Mouse (Mus musculus) right cerebral cortex, postnatal 10 days (tissue): ENCODE data around the gene Odf4.
"Not testable (repeated sequence)": the region's sequence is repeated elsewhere in the genome, so short reads cannot be mapped to it uniquely, and the experiment has no call there.

Experiments
- DNase-seq, 2 experiments: peaks; one replicate each; pipeline ENCODE4 v3.0.0; 2021; ENCODE audit warnings: low spot score in 2 of 2

Gene Odf4

DNA sequence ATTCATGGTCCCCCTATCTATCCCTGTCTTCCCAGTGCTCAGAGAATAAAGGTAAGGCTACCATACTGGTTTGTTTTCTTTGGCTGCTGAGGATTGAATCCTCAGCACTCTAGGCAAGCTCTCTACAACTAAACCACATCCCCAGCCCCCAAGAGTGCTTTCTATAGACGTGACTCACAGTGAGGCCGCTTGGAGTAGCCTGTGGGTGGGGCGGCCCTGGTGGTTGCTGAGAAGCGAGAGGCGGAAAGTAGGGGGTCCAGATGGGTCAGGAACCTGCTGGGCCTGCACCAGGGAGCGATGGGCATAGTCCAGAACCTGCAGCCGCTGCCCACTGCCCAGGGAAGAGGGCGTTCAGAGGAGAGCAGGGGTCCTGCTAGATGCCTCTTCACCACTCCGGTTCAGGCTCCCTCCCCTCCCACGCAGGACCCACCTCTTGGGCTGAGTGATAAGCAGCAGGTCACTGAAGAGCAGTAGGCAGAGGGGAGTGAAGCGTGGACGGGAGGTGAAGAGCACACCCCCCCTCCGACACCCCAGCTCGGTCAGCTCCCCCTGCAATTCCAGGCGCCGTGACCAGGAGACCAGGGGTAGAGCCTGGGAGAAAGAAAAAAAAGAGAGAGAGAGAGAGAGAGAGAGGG lies 20.0 kb upstream of the Odf4 start:
- peak; percentile 58 to 64 for DNase-seq

DNA sequence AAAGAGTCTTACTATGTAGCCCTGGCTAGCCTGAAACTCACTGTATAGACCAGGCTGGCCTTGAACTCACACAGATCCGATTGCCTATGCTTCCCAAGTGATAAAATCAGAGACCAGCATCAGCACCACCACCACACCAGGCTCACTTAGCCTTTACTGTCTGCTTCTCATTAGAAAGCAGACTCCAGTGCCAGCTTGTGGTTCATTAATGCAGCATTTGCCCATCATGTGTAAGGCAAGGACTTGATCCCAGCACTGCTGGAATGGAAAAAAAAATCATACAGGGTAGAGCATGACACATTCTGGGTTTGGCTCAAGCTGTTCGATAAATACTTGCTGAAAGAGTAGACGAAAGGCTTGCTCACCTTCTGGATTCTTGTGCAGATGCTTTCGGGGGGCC lies 19.1 kb upstream of the Odf4 start:
- no peak for DNase-seq

DNA sequence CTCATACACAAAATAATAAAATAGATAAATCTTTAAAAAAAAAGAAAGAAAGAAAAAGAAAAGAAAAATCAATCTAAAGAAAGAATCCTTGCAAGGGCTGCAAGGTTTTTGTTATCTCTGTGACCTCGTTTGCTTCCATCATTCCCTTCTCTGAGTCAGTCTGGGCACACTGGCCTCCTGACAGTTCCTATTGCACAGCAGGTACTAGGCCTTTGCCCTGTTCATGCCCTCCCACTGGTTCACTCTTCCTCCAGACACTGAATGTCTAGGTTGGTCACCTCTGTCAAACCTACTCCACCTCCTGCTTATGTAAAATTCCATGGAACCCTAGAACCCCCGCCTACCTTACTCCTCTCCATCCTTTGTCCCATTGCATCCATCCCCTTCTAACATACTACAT lies 18.4 kb upstream of the Odf4 start:
- no peak for DNase-seq

DNA sequence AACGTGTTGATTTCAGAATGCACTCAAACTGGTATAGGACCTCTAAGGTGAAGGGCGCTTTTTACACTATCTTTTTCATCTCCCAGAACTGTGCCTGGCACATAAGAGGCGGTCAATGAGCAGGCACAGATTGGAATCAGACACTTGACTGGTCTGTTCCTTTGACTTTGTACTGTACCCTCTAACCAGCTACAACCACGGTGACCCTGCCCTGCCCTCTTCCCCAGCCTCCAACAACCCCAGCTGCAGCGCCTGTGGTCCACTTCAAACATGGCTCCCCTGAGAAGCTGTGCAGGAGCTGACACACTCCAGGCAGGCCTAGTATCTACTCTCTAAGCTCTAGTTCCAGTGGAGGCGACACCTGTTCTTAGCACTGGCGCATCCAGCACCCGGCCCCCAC lies 15.8 kb upstream of the Odf4 start:
- no peak for DNase-seq

DNA sequence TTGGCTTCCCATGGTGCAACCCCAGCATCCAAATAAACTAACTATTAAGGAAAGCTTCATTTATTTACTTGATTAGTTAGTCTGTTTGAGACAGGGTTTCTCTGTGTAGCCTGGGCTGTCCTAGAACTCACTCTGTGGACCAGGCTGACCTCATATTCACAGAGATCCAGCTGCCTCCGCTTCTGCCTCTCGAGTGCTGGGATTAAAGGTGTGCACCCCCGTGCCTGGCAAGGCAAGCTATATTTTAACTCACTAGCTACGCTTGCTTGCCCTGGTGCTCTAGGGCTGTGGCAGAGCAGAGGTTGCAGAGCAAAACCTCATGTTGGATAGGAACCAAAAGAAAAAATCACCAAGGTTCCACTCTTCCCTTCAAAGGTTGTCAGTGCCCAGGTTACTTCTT lies 13.6 kb upstream of the Odf4 start:
- no peak for DNase-seq

DNA sequence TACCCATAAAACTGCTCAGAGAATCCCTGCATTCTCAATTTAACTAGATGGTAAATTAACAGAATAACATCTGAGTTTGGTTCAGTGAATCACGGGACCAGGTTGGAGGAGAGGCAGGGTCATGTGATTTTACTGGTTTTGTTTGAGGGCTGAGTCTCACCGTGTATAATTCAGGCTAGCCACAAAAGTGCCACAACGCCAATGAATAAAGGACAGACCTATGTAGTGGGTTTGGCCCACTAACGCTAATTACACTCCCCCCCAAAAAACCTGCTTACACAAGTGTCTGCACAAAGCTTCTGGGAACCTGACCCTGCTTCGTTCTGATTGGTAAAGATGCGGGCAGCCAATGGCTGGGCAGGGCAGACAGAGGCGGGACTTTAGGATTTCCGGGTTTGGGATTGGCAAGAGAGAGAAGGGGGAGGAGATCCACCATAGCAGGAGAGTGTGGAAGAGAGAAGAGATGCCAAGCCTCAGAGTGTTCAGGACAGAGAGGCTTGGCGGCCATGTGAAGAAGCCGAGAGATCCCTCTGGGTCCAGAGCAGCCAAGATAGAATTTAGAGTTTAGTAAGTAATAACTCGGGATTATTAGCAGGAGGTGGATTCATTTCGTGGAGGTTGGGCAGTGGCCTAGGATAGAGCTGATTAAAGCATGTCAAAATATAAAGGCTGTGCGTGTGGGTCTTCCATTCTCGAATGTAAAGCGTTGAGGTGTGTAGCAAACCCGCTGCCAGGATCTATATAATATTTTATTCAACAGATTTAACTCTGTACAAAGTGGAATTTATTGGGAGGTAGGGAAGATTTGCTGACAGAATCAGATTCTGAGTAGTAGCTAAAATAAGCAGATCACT lies 12.8 kb upstream of the Odf4 start:
- DNase-seq = peak; percentile 92 to 96

DNA sequence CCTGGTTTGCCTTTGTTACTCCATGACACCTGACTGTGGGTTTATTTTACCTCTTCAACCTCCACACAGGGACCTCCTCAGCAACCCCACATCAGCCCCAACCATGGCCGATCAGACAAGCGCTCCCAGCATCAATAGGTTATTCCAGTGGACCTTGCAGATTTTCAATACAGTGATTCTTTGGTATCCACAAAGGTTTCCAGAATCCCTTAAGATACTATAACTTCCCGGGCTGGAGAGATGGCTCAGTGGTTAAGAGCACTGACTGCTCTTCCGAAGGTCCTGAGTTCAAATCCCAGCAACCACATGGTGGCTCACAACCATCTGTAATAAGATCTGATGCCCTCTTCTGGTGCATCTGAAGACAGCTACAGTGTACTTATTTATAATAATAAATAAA lies 10.1 kb upstream of the Odf4 start:
- DNase-seq = not testable (repeated sequence)

DNA sequence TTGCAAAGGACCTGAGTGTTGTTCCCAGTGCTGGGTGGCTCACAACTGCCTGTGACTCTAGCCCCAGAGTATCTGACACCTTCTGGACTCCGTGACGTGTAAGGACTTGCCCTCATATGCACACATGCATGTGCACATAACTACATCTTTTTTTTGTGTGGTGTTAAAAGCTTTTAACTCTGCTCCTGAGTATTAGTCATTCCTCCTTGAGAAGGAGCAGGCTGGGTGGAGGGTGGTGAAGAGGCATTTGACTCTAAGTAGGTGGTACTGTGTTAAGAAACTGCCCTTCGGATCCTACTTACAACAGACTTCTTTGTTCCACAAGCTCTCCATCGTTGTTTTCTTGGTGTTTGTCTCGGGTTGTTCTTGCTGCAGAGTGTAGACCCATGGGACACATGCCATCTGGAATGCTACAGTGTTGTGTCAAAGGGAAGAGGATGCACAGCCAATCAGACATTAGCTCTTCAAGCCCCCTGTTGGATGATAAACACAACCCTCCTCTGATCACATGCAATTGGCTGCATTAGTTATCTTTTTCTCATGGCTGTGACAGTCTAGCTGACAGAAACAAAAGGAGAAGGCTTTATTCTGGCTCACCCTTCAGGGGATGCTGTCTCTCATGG lies 7.1 kb upstream of the Odf4 start:
- DNase-seq = no peak

DNA sequence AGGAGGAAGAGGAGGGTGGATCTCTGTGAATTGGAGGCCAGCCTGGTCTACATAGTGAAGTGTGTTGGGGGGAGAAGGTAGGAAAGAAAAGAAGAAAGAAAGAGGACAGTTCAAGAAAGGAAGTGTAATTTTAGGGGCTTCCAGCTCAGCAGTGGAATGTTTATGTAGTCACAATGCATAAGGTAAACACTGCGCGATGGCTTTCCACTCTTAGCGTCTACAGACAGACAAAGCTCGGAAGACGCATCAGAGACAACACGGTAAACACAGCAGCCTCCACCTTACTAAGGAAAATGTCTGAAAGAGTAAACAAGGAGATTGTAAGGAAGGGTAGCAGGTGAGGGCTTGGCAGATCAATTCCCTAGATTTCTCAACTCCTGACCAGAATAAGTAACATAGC lies 3.1 kb upstream of the Odf4 start:
- no peak for DNase-seq

DNA sequence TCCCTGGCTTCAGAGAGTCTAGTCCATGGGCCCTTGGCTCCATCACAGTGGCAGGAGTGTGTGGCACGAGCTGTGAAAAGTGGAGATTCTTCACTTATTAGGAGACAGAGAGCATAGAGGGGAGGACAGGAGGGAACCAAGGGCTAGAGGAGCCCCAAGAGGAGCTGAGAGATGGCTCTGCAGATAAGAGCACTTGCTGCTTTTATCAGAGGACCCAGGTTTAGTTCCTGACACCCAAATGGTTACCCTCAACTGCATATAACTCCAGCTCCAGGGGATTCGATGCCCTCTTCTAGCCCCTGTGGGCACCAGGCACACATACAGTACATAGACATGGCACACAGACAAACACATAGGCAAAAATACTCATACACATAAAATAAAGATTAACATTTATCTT lies 2.1 kb downstream of the Odf4 start:
- DNase-seq = no peak

DNA sequence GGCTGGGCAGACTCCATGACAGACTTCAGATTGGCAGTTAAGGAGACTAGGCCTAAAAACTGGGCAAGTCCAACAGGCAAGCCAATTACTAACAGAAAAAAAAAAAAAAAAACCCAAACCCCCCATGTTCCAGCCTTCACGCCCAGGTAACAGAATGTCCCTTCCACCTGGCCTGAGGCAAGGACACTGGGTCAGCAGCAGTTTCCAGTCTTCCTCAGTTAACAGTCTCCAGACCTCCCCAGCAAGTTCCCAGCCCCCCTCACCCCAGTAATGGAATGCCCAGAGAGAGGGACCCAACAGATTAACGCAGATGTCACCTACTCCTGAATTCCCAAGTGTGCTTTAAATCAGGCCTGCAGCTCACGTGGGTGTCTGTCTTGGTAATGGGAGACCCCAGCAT lies 3.7 kb downstream of the Odf4 start:
- no peak for DNase-seq

DNA sequence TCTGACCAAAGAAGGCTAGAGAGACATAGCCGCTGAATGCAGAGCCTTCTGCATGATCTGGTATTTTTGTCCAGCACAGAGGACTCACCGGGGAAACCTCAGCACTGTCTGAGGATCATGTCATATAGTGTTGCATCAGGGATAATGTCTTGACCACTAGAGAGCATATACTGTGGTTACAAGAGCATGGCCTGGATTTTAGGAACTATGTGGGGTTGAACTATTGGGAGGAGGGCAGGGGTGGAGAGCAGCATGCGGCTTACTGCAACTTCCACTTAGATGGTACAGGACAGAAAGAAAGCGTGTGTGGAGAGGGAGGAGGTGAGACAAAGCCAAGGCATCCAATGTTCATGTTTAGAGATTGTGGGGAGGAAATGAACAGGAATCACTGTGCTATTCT lies 12.3 kb downstream of the Odf4 start:
- DNase-seq = no peak

DNA sequence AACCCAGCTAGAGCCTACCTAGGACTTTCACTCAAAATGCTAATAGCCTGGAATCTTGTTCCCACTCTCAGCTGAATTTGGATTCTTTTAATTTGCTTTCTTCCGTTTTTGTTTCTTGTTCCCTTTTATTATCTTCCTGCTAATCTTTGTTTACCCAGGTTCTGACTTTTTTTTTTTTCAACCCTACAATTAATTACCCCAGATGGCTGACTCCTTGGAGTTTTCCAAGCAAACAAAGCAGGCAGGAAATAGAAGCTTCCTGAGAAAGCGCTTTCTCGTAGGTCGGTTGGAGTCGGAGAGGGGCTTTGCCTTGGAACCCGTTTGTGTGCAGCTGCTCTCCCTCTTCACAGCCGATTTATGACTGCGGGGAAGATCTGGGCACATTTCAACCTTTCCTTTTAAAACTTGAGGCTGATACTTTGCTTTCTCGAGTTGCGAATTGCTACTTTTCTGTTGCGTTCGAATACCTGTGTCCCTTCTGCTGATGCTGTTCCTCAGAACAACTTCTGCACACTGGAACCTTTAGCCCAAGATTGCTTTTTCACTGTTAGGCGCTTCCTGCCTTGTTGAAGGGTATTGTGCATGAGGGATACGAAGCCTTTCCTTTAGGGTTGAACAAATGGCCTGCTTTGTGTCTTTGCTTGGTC lies 15.2 kb downstream of the Odf4 start:
- no peak for DNase-seq

DNA sequence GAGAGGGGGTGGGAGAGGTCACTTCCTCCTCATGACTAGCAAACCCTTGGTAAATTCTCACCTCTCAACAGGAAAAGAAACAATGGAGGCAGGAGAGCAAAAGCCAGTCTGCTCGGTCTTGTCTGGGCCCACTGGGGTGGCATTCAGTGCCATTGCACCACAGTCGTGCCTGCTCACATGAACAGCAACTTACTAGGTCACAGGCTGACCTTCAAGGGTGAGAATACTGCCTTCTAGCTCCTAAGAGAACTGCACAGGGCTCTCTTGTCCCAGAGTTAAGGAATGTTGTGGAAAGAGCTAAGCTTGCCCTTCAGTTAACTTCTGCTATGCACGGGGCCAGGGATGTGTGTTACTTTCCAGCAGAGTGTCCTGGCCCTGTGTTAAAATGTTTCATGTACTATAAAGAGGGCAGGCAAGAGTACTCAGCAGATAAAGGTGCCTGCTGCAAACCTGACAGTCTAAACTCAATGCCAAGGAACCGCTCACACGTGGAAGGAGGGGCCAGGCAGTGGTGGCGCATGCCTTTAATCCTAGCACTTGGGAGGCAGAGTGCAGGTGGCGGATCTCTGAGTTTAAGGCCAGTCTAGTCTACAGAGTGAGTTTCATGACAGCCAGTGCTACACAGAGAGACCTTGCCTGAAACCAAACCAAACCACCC lies 17.9 kb downstream of the Odf4 start:
- DNase-seq = no peak

DNA sequence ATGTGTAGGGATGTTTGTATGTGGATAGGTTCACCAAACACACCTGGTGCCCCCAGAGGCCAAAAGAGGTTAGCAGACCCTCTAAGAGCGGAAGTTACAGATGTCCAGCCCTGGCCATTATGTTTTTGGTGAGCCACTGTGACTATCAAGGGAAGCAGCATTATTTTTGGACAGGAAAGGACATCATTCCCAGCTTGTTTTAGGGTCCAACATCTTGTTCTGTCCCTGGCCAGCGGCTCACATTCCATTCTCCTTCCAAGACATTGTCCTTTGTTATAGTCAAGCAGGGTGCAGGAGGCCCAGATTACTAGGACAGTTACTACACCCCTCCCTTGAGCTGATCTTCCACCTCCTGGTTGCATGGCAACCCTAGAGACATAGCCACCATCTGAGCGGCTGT lies 19.6 kb downstream of the Odf4 start:
- no peak for DNase-seq

DNA sequence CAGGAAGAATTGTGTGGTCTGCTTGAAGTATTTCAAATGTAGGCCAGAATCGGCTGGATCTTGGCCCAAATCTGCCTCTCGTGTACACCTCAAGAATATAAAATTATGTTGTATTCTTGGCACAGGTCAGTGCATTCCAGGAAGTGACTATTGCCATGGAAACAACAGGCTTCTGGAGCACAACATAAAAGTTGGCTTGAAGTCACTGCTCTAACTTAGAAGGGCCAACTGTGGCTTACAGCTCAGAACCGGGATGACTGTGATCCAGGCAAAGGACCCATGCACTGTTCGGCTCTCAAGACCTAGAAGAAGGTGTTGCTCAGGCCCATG lies 20.5 kb downstream of the Odf4 start:
- DNase-seq = peak; percentile 41 to 53

DNA sequence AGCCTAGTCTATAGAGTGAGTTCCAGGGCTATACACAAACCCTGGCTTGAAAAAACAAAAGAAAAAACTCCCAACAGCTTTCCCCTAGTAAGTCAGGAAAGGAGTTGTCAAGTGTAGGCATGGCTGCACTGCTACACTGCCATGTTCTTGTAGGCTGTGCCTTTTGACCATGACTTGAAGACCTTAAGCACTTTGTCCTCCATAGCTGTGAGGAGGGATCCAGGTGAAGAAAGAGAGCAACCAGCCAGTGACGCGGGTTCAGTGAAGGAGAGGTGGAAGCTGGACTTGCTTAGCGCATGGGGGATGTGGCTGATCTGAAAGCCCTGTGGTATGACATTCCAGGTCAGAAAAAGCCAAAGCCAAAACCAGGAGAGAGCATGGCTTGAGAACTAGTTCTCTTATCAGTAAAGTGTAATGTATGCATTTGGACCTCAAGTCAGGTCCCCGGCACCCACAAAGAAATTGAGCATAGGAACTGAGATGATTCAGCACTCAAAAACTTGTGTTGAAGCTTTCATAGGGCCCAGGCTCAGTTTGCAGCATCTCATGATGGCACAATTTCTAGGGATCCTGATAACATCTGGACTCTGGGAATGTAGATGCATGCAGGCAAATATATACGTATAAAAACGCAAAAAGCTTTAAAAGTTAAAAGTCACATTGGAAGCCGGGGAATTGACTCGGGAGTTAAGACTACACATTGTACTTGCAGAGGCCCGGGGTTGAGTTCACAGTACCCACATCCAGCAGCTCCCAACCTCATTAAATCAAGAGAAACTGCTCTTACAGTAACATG lies 21.0 kb downstream of the Odf4 start:
- DNase-seq = no peak

DNA sequence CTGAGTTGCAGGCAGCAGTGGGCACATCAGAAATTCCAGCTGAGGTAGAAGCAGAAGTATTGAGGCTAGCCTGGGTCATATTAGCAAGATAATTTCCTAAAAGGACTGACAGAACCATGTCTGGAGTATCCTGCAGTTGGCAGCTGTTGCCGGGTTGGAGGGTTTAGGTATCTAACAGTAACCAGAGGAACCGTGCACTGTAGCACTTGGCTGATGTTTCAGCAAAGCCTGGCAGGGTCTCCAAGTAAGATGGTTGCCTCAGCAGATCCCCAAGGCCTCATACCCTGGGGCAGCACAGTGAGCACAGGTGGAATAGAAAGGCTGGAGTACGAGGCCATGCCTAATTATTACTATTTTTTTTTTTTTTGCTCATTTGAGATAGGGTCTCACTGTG lies 21.7 kb downstream of the Odf4 start:
- DNase-seq = no peak

DNA sequence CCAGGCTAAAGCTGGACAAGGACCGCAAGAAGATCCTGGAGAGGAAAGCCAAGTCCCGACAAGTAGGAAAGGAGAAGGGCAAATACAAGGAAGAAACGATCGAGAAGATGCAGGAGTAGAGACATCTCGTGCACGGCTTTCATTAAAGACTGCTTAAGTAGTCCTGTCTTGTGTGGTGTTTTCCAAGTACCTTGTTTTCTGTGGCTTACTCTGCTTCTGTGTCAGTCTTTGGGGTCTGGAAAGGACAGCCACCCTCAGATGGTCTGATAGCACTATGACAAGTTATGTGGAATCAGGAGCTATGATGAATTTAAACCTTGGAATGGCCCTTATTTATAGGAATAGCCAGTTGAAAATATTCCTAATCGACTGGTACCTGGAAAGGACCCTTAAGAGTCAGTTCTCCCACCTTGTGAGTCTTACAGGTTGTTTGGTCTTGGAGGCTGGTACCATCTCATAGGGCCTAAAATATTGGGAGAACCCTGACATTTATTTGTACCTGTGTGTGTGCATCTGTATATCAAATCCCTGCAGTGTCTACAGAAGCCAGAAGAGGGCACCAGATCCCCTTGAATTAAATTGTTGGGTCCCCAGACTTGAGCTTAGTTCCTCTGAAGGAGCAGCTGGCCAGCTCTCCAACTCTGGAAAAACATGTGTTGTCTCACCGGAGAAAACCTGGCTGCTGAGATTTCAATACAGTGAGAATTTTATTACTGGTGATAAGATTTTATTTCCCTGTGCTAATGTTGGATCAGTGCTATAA lies 22.3 kb downstream of the Odf4 start:
- DNase-seq = peak; percentile 81 to 84

DNA sequence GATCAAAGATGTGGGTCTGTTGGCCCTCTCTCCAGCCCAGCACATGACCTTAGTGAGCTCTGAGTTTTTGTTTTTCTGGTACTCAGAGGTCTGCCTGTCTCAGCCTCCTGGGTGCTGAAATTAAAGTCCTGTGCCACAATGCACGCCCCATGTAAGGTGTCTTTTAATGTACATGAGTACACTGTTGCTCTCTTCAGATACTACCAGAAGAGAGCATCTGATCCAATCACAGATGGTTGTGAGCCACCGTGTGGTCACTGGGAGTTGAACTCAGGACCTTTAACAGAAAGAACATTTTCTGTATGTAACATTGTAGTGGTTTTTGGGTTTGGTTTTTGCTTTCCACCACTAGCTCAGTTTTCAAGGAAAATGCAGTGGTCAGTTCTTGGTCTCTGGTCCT lies 23.1 kb downstream of the Odf4 start:
- DNase-seq = no peak

DNA sequence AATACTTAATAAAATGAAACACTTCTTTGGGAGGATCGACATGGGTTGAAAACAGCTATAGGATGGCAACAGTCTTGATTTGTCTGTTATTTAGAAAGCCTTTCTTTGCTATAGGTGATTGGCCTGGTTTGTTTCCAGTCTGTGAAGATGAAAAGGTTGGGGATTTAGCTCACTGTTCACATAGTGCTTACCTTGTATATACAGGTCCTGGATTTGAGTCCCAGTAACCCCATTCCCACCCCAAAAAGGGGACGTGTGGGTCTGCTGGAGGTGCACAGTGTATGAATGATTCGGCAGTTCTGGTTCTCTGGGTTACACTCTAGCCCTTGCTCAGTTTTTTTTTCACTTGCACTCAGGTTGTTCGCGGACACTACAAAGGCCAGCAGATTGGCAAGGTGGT lies 24.1 kb downstream of the Odf4 start:
- DNase-seq = no peak
